Mouse (Mus musculus): ENCODE data around the gene Slc1a2. TPM values are rescaled to one million over a fixed set of nuclear protein-coding genes. Genes with fewer than 3 reads are reported as not detected.

Gene Slc1a2
- 0.12 TPM in 1 of 2 replicates, not detected in the other for total RNA-seq (2017)

DNA sequence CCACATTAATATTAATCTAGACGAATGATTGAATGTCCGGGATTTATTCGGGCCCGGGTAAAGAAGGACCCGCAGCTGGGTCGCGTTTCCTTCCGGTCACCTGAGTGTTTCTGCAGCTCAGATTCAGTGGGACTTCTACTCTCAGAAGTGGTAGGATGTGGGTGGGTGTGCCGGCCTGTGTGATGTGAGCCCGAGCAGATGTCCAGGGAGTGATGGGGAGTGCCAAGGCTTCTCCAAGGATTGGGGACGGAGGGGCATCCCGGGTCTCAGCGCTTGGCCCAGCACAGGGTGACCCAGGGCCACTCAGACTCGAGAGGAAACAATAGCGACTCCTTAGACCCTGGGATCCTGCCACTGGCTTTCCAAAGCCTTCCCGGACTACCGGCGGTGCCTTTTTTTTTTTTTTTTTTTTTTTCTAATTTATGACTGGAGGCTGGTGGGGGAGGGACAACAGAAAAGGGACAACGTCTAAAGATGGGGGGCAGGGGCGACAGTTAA lies at the start of gene Slc1a2:
TSS of gene Slc1a2 (plus strand) at position 497 of the 498 bp plus-strand sequence.
- ATAC-seq (ENCODE audit: extremely low read depth, insufficient number of reproducible peaks, low FRiP score, poor library complexity, severe bottlenecking) = no peak

DNA sequence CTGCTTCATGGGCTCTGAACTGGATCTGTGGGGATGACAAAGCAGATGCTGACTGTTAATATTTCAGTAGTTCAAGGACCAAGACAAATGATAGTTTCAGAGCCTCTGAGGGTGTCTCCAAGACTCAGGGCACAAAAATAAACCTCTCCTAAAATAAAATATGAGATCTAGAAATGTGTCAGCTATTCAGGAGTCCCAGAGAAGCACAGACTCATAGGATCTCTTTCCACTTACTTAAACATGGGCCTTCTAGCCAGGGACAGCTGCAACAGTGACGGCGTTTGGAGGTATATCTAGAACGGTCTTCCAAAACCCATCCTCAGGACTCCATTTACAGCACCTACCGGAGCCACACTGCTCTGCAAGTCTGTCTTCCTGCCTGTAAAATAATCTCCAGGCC lies 48.0 kb upstream of the Slc1a2 start:
- ATAC-seq (ENCODE audit: extremely low read depth, insufficient number of reproducible peaks, low FRiP score, poor library complexity, severe bottlenecking) = no peak

DNA sequence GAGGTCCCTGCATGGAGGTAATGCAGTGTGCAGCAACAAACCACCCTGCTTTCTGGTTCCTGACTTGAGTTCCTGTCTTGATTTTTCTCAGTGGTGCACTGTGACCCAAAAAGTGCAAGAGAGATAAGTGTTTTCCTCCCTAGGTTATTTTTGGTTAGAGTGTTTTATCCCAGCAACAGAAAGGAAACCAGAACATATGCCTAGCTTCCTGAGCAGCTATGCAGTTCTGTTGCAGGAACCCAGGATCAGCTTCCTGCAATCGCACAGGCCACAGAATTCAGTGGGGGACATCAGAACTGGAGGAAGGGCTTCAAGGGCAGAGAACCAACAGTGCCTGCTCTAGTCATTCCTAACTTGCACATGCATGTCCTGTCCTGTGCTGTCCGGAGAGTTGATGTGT lies 41.8 kb upstream of the Slc1a2 start:
- ATAC-seq (ENCODE audit: extremely low read depth, insufficient number of reproducible peaks, low FRiP score, poor library complexity, severe bottlenecking) = no peak

DNA sequence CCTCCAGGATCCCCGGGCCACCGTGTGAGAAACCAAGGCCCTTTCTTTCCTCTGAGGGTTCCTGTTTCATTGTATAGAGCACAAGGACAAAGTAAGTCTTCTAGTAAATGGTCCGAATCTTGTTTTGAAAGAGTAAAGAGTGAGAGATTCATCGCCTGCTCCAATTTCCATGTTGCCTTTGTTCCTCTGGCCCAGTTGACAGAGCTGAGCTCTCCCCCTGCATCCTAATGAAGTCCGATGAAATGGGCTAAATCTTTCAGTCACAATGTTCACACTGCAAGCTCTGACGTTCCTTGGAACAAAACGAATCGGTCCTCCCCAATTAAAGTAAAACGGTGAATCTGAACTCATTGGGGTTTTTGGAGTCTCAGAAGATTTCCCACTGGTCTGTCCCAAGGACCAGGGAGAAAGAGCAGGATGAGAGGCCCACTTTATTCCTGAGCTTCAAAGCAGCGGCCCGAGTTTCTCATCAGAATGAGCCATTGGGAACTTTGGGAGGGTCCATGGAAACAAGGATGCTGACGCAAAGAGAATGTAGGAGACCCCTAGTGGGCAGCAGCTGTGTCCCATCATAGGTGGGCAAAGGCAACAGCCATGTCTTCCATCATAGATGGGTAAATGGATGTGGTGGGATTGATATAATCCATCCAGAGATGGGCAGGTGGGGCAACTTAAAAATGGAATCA lies 37.6 kb upstream of the Slc1a2 start:
- ATAC-seq (ENCODE audit: extremely low read depth, insufficient number of reproducible peaks, low FRiP score, poor library complexity, severe bottlenecking) = no peak

DNA sequence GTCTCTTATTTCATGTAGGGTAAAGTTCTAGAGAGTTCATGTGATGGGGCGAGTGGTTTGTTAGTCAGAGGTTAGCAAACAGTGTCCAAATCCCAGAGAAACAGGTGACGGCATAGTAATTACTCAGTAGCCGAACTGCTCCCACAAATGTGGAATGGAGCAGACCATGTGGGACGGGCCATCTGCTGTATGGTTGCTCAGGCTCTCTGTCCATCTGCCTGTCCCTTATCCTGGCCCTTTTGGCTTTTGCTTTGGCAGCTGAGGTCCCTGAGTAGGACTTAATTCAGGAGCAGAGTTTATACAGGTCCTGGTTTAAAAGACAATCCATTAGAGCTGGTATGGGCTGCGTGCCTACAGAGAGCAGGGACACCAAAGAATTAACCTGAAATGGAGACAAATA lies 36.3 kb upstream of the Slc1a2 start:
- no peak for ATAC-seq (ENCODE audit: extremely low read depth, insufficient number of reproducible peaks, low FRiP score, poor library complexity, severe bottlenecking)

DNA sequence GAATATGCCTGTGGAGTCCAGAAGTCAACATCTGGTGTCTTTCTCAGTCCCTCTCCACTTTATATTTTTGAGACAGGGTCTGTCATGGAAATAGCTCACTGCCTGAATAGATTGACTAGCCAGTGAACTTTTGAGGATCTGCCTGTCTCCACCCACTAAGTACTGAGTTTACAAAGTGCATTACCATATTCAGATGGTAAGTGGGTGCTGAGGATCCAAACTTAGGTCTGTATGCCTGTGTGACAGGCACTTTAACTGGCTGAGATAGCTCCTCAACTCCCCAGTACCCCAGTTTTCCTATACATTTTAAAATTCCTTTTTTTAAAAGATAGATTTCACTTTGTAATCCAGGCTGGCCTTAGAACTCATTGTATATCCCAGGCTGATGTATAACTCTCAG lies 35.5 kb upstream of the Slc1a2 start:
- no peak for ATAC-seq (ENCODE audit: extremely low read depth, insufficient number of reproducible peaks, low FRiP score, poor library complexity, severe bottlenecking)

DNA sequence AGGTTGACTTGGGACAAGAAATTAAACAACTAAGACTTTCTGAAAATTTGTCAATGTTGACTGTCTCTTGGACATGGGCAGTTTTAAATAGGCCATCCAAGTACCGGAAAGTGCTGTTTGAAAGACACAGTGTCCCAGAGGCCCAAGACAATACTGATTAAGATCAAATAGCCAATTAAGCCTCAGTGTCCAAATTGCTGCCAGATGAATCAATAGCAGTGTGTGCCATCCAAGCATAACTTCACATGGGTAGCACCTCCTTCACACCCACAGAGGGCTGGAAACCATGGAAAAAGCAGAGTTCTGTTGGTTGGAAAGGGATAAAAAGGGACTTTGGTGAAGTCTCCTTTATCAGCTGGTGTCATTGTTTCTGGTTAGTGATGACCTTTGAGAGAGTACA lies 33.9 kb upstream of the Slc1a2 start:
- no peak for ATAC-seq (ENCODE audit: extremely low read depth, insufficient number of reproducible peaks, low FRiP score, poor library complexity, severe bottlenecking)

DNA sequence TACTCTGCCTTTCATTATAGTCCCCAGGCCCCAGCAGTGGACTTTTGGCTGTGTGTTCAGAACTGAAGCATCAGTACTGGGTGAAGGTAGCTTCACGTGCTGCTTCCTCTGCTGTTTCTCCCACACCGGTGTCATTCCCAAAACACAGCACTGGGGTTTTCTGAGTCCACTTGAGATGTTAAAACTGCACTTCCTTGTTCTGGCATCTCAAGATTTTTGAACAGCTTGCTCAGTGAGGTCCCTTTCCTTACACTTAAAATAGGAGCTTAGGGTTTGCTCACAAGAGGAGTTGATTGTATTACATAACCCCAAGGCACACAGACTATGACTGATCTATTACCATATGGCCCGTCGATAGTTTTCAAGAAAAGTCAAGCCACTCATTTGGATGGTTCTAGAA lies 26.1 kb upstream of the Slc1a2 start:
- ATAC-seq (ENCODE audit: extremely low read depth, insufficient number of reproducible peaks, low FRiP score, poor library complexity, severe bottlenecking) = no peak

DNA sequence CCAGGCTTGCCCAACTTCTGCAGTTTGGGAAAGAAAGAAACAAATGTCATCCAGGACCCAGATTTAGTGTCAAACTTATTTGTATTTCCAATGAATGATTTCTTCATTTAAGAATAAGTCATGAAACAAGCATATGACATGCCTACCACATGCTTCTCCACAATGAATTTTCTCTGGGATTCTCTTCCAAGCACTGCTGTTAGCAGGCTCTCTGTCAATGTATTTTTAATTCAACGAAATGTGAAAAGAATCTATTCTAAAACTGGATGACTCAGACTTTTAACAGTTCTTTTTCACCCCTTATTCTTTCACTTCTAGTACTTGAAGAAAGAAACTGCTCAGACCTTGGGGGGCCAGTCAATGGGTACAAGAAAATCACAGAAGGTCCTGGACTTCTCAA lies 24.4 kb upstream of the Slc1a2 start:
- no peak for ATAC-seq (ENCODE audit: extremely low read depth, insufficient number of reproducible peaks, low FRiP score, poor library complexity, severe bottlenecking)

DNA sequence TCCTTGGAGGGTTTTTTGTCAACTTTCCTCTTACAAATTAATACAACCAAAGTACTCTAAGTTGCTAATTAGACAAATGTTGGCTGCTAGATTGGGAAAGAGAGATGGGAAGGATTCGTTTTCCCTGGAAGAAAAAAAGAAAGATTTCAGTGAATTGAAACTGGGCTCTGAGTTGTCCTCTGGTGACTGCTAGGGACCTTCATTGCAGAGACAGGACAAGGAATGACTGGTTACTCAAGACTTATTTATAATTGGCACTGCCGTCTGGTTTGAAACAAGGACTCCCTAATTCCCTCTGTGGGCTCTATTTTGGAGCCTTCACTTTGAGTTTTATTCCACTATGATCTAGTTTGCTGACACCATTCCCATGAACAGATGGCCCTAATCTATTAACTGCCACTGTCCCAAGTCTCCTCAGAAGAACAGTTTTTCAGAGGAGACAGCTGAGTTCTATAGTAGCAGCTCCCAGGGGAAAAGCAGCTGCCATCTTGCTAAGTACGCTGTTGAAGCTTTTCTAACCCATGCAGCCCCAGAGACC lies 22.9 kb upstream of the Slc1a2 start:
- ATAC-seq (ENCODE audit: extremely low read depth, insufficient number of reproducible peaks, low FRiP score, poor library complexity, severe bottlenecking) = no peak

DNA sequence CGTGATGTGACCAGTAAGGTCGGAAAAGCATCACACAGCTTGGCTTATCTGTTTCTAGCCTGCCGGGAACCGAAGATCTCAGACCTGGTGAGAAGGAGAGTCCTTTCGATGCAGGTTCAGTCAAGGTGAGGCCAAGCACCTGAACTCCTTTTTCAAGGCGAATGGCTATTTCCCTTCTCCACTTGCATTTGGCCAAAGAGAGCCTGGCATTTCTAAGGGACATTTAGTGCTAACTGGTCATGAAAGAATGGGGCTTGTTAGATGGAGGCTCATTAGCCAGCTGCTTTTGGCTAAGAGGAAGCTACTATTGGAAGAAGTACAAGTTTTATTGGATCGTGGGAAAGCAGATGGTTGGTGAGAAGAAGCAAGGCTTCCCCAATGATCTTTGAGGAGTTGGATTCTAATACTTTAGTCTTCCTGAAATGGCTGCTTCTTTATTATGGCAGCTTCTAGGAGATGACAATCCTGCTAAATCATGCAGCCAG lies 22.3 kb upstream of the Slc1a2 start:
- ATAC-seq (ENCODE audit: extremely low read depth, insufficient number of reproducible peaks, low FRiP score, poor library complexity, severe bottlenecking) = no peak

DNA sequence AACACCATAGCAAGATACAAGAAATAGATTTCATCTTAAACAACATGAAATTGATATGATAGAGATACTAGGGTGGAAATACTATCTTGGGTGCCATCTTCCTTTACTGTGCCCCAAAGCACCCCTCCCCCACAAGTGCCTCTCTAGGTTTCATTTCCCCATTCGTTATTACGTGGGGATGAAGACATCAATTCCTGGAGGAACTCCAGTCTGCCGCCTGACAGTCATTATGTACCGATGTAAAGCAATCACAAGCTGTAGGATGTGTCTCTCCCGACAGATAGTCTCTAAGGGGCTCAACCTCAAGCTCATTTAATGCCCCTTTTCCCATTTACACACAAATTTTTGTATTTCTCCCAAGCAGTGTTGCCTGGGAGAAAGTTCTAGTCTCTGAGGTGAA lies 20.3 kb upstream of the Slc1a2 start:
- no peak for ATAC-seq (ENCODE audit: extremely low read depth, insufficient number of reproducible peaks, low FRiP score, poor library complexity, severe bottlenecking)

DNA sequence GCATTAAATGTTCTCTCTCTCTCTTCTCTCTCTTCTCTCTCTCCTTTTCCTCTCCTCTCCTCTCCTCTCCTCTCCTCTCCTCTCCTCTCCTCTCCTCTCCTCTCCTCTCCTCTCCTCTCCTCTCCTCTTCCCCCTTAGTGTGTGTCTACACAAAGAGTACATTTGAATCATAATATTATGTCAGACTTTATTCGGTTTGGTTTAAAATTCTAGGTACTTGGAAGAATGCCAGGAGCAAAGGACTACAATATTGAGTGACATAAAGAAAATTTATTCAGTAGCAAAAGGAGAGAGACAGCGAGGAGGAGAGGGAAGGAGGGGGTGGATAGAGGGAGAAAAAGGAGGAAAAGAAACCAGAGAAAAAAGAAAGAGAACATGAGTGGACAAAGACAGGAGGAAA lies 19.8 kb upstream of the Slc1a2 start:
- no peak for ATAC-seq (ENCODE audit: extremely low read depth, insufficient number of reproducible peaks, low FRiP score, poor library complexity, severe bottlenecking)

DNA sequence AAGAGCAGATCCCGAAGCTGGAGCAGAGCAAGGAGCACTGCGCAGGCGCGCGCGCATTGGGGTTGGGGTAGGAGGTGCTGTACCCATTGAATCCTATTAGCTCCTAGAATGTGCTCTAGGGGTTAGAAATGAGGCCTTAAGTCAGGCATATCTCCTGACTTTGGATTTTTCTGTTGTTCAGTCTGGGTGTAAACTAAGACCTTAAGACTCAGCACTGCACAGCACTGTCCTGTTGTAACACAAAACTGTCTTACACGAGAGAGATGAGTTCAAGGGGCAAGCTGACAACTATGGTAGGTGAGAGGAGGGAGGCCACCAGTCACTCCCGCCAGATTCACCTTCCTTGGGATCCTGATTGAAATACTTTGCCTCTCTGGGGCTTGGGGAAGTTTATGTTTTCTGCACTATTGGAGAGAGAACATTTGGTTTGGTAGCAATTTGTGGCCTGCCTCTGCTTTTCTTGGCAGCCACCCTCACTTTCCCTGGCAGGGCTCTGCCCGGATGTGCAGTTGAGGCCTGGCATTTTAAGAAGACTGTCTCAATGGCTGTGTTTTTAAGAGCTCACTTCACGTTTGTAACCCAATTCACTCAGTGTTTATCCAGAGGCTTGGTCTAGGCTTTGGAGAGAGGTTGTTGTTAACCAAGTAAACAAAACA lies 9.5 kb upstream of the Slc1a2 start:
- ATAC-seq (ENCODE audit: extremely low read depth, insufficient number of reproducible peaks, low FRiP score, poor library complexity, severe bottlenecking) = no peak

DNA sequence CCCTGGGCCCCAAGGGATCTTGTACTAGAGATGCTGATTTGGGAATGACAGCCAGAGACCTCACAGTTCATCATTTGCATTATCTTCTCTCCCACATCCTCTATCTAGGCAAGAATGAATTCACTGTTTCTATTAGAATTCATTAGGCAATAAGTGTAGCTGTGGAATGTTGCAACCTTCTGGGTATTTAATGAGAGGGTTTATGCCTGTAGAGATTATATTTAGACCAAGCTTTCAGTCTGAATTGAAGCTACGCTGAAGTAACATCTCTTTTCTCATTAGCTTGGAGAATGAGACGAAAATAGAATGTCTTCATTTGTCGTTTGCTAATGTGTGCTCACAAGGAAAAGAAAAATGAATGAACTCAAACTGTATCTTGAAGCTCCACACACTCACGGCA lies 8.1 kb upstream of the Slc1a2 start:
- no peak for ATAC-seq (ENCODE audit: extremely low read depth, insufficient number of reproducible peaks, low FRiP score, poor library complexity, severe bottlenecking)

DNA sequence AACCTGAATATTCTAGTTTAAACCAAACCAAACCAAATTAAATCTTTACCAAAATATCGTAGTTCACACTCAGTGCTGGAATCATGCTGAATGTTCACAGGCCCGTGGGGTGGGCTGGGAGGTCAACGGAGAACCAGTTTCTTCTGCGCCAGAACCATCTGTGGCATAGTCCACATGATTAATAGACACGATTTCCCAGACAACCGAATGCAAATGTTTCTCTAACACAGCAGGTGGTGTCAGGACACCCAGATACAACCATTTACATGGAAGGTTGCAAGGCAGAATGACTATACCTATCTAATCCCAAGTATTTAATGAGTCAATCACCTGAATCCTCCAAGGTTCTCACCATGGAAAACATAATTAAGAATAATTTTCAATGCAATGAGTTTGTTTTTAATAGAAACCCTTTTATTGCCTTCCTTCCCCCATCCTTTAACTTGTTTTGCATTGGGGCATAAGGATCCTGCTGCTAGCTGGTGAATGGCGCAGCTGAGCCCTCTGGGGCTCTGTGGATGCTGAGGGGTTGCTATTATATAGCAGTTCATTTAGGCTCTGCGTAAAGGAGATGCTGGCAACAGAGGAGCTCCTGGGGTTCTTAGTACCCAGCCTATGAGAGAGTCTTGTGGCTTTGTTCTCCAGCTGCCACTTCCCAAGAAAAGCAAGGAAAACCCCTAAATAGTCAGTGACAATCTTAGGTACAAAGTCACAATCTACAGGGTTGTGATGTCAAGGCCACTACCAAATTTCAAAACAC lies 2.3 kb upstream of the Slc1a2 start:
- ATAC-seq (ENCODE audit: extremely low read depth, insufficient number of reproducible peaks, low FRiP score, poor library complexity, severe bottlenecking) = no peak

DNA sequence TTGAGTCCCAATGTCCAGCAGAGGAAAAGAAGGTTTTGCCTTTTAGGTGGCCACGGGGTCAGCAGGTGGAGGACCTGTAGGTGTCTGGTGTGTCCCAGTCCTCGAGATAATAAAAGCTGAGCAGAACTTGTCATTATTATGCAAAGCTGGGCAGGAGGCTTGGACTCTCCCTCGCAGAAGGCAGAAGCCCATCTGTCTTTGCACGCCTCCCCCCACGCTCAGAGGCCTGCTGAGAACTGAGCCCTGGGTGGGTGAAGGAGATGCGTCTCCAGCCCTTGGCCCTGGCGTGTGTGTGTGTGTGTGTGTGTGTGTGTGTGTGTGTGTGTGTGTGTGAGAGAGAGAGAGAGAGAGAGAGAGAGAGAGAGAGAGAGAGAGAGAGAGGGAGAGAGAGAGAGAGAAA lies 733 bp upstream of the Slc1a2 start:
- ATAC-seq (ENCODE audit: extremely low read depth, insufficient number of reproducible peaks, low FRiP score, poor library complexity, severe bottlenecking) = no peak

DNA sequence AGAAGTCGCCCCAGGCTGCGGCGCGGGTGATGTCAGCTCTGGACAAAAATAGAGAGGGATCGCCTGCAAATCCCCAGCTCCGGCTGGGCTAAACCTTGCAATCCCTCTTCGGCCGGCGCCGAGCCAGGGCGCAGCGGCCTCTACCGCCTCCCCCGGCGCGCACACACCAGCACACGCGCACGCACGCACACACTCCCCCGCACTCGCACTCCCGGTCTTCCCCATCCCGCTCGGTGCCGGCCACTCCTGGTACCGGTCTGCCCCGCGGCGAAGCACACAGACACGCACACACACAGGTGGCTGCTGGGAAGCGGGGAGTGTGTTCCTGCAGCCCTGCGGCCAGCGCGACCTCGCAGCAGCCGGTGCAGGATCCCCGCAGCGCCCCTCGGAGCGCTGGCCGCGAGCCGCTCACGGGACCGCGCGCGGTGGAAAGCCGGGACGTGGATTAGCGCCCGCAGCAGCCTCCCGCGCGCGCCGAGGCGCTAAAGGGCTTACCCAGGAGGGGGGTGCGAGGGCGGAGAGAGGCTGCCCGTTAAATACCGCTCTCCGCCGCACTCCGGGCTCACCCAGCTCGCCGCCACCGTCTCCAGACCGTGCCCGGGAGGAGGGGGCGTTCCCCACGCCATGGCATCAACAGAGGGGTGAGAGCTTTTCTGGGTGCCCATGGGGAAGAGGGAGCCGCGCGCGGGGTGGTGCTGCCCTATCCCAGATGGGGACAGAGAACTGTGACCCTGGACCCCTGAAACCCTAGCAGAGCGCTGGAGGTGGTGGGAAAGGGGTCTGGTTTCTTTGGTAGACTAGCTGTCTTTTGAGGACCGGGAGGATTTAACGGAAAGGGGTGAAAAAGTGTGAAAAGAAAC lies 432 bp downstream of the Slc1a2 start:
- no peak for ATAC-seq (ENCODE audit: extremely low read depth, insufficient number of reproducible peaks, low FRiP score, poor library complexity, severe bottlenecking)

DNA sequence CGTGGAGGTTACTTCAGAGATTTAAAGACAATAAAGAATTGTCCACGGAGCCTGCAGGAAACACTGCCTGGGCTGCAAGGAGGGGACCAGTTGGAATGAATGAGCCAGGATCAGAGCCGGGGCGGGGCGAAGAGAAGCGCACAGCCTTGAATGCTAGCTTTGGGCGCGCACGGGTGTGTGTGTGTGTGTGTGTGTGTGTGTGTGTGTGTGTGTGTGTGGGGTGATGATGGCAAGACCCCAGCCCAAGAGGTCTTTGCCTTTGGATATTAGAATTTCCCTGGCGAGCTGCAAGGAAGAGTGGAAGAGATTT lies 1.0 kb downstream of the Slc1a2 start:
- ATAC-seq (ENCODE audit: extremely low read depth, insufficient number of reproducible peaks, low FRiP score, poor library complexity, severe bottlenecking) = no peak
